In genomic region chr2:71303221-71303620, GRCm38 (mm10) we compare ENCODE assay signal across 11 mouse cellular contexts.
DNase-seq lines count a peak whose midpoint lies in the region; ATAC-seq and TF ChIP-seq lines count a peak whose summit lies in the region.
"Had no signal": no experiment of that assay in that cellular context is flagged by ENCODE, and none has a peak within 500 bp of the region (broad histone marks: within the 10 kb centered on the region; RNA-seq: fewer than 3 reads in every experiment).

No protein-coding gene starts in this region.

- TF ChIP-seq CTCF in kidney, postnatal 0 days (IDR thresholded peaks at IDR 0.05; ENCODE audit: low read depth): no peak

- no peak overlapping the region for H3K4me2 ChIP-seq in heart, embryonic 13.5 days
- no peak overlapping the region for H3K4me2 ChIP-seq in lung, embryonic 16.5 days (ENCODE audit: low read depth, low read length)
- no peak overlapping the region for H3K4me2 ChIP-seq in forebrain, embryonic 14.5 days (ENCODE audit: low read length)
- H3K4me2 ChIP-seq in kidney, postnatal 0 days (ENCODE audit: low read length): no peak overlapping the region
- H3K4me2 ChIP-seq: liver, embryonic 15.5 days had no signal

- no peak overlapping the region for H3K9ac ChIP-seq in heart, embryonic 13.5 days
- H3K9ac ChIP-seq in lung, embryonic 16.5 days (ENCODE audit: low read length): no peak overlapping the region
- H3K9ac ChIP-seq in forebrain, embryonic 14.5 days (ENCODE audit: low read length): no peak overlapping the region
- no peak overlapping the region for H3K9ac ChIP-seq in kidney, postnatal 0 days (ENCODE audit: low read depth, low read length)
- H3K9ac ChIP-seq: liver, embryonic 15.5 days had no signal

- intact Hi-C loops in heart, postnatal 10 days (cut with DNase I): no loop called here

- no peaks in the 10 kb centered on the region for H3K27me3 ChIP-seq in heart, embryonic 13.5 days (replicated peaks)
- H3K27me3 ChIP-seq in lung, embryonic 16.5 days (ENCODE audit: control insufficient read depth, insufficient read depth, low read depth, low read length): no peaks in the 10 kb centered on the region
- no peaks in the 10 kb centered on the region for H3K27me3 ChIP-seq in forebrain, embryonic 14.5 days (replicated peaks; ENCODE audit: control insufficient read depth, insufficient read depth, low read length)
- H3K27me3 ChIP-seq in kidney, postnatal 0 days (ENCODE audit: insufficient read depth, low read length): no peaks in the 10 kb centered on the region
- H3K27me3 ChIP-seq: liver, embryonic 15.5 days had no signal

- no peak for ATAC-seq in heart, embryonic 13.5 days (ENCODE audit: extremely low read depth, insufficient number of reproducible peaks, low FRiP score, low TSS enrichment)
- ATAC-seq in lung, embryonic 16.5 days (ENCODE audit: low read depth): peak; percentile 92
- ATAC-seq in forebrain, embryonic 14.5 days: peak; percentile 80
- ATAC-seq in kidney, postnatal 0 days (replicated peaks; ENCODE audit: low FRiP score, low read depth): no peak

- H3K4me1 ChIP-seq in heart, embryonic 13.5 days: peaks cover 29% of the 10 kb centered on the region
- peaks cover 18% of the 10 kb centered on the region for H3K4me1 ChIP-seq in lung, embryonic 16.5 days (replicated peaks; ENCODE audit: control insufficient read depth, insufficient read depth, low read length)
- peaks cover 21% of the 10 kb centered on the region for H3K4me1 ChIP-seq in forebrain, embryonic 14.5 days (ENCODE audit: control insufficient read depth, insufficient read depth, low read length)
- no peaks in the 10 kb centered on the region for H3K4me1 ChIP-seq in kidney, postnatal 0 days (replicated peaks; ENCODE audit: insufficient read depth, low read length)
- H3K4me1 ChIP-seq: liver, embryonic 15.5 days had no signal

- no peaks in the 10 kb centered on the region for H3K9me3 ChIP-seq in heart, embryonic 13.5 days
- H3K9me3 ChIP-seq in lung, embryonic 16.5 days (ENCODE audit: control insufficient read depth, low read length): no peaks in the 10 kb centered on the region
- no peaks in the 10 kb centered on the region for H3K9me3 ChIP-seq in forebrain, embryonic 14.5 days (replicated peaks; ENCODE audit: control insufficient read depth, low read length)
- H3K9me3 ChIP-seq in kidney, postnatal 0 days (replicated peaks; ENCODE audit: low read length): no peaks in the 10 kb centered on the region
- H3K9me3 ChIP-seq: liver, embryonic 15.5 days had no signal

- H3K4me3 ChIP-seq in heart, embryonic 13.5 days: no peak overlapping the region
- no peak overlapping the region for H3K4me3 ChIP-seq in lung, embryonic 16.5 days (ENCODE audit: low read length)
- no peak overlapping the region for H3K4me3 ChIP-seq in forebrain, embryonic 14.5 days (ENCODE audit: low read depth, low read length)
- no peak overlapping the region for H3K4me3 ChIP-seq in kidney, postnatal 0 days (replicated peaks; ENCODE audit: low read depth, low read length)
- H3K4me3 ChIP-seq: heart, adult 2 months; liver, embryonic 15.5 days had no signal

- H3K36me3 ChIP-seq in heart, embryonic 13.5 days: peaks cover 36% of the 10 kb centered on the region
- H3K36me3 ChIP-seq in lung, embryonic 16.5 days (ENCODE audit: control insufficient read depth, insufficient read depth, low read length): 0 out of 2 replicates have a peak, but pooled peaks cover 2% of the 10 kb centered on the region
- H3K36me3 ChIP-seq in forebrain, embryonic 14.5 days (ENCODE audit: control insufficient read depth, insufficient read depth, low read length): peaks cover 15% of the 10 kb centered on the region; the same call in 1 of the 2 replicates
- H3K36me3 ChIP-seq in kidney, postnatal 0 days (ENCODE audit: insufficient read depth, low read length): no peaks in the 10 kb centered on the region

- H3K27ac ChIP-seq in heart, embryonic 13.5 days (replicated peaks): peak overlapping the region; percentile 58
- peak overlapping the region; percentile 61 for H3K27ac ChIP-seq in lung, embryonic 16.5 days (ENCODE audit: low read length)
- 0 out of 2 replicates have a peak overlapping the region, but pooled peaks have one; percentile 15 for H3K27ac ChIP-seq in forebrain, embryonic 14.5 days (ENCODE audit: low read depth, low read length)
- no peak overlapping the region for H3K27ac ChIP-seq in kidney, postnatal 0 days
- H3K27ac ChIP-seq: heart, adult 2 months; liver, embryonic 15.5 days had no signal

- no peak for DNase-seq in heart, postnatal 10 days
- DNase-seq in lung, postnatal 4 days: no peak
- peak; percentile 80 for DNase-seq in forebrain, embryonic 14.5 days (ENCODE audit: low spot score)
- DNase-seq in kidney, postnatal 0 days (ENCODE audit: low spot score): peak; percentile 62
- no peak for DNase-seq in gastrocnemius, adult 18-20 months (ENCODE audit: low spot score)
- no peak for DNase-seq in adrenal gland, adult 18-20 months (ENCODE audit: low spot score in 2 of 2)
- DNase-seq: cerebellum, adult 11 months; heart, adult 2 months had no signal

Comparison
In these comparisons a context has a peak if more than half of its experiments do, and no peak if none do; other contexts are left out.
1. ATAC-seq: peak in lung, embryonic 16.5 days (single experiment) and forebrain, embryonic 14.5 days (single experiment); none in heart, embryonic 13.5 days (single experiment) and kidney, postnatal 0 days (single experiment).
2. DNase-seq: peak in forebrain, embryonic 14.5 days (single experiment) and kidney, postnatal 0 days (single experiment); none in heart, postnatal 10 days (0 of 2), lung, postnatal 4 days (0 of 2), gastrocnemius, adult 18-20 months (single experiment) and adrenal gland, adult 18-20 months (0 of 2).